Mouse (Mus musculus) midbrain, embryonic 10.5 days (tissue): Measurements from ENCODE around the gene Psmd1. TPM values are rescaled to one million over a fixed set of nuclear protein-coding genes. Genes with fewer than 3 reads are reported as not detected.

ENCODE experiments used
- DNase-seq: peaks from one replicate; pipeline ENCODE4 v3.0.0-alpha.2; 2017; ENCODE audit warnings: low spot score
- H3K27ac ChIP-seq: fragments of 300-500 bp; sonication (generic); replicated peaks from 2 replicates; pipeline ENCODE4 v1.5.1; 2016; ENCODE audit warnings: mild to moderate bottlenecking
- H3K27me3 ChIP-seq: fragments of 300-500 bp; sonication (generic); 2 replicates; pipeline ENCODE4 v1.6.1; 2016; ENCODE audit warnings: low read depth, mild to moderate bottlenecking; ENCODE audit not compliant: poor library complexity, severe bottlenecking
- H3K36me3 ChIP-seq: fragments of 300-500 bp; sonication (generic); 2 replicates; pipeline ENCODE4 v1.6.1; 2016; ENCODE audit warnings: mild to moderate bottlenecking, moderate library complexity
- H3K4me1 ChIP-seq: fragments of 300-500 bp; sonication (generic); 2 replicates; pipeline ENCODE4 v1.6.1; 2016
- H3K4me3 ChIP-seq: fragments of 300-500 bp; sonication (generic); 2 replicates; pipeline ENCODE4 v1.5.1; 2016; ENCODE audit warnings: mild to moderate bottlenecking, moderate library complexity
- H3K9me3 ChIP-seq: fragments of 300-500 bp; sonication (generic); replicated peaks from 2 replicates; pipeline ENCODE4 v1.6.1; 2016; ENCODE audit warnings: mild to moderate bottlenecking
- WGBS: fragments of 180-500 bp; shearing (Covaris S2); methylation state at CpG from one replicate; pipeline ENCODE4 v1.1.7; 2016; 5-methylcytosine and 5-hydroxymethylcytosine counted together
- polyA plus RNA-seq: library from polyadenylated mRNA; unstranded; fragments of >200 nt; fragmentation: Nextera tagmentation; extraction: Ambion mirVana; gene quantifications from 2 replicates; pipeline ENCODE4 v1.2.1, GENCODE M21; 2016

The Psmd1 gene
- polyA plus RNA-seq, 1 experiment from 2014 or later, result 239 TPM

DNA sequence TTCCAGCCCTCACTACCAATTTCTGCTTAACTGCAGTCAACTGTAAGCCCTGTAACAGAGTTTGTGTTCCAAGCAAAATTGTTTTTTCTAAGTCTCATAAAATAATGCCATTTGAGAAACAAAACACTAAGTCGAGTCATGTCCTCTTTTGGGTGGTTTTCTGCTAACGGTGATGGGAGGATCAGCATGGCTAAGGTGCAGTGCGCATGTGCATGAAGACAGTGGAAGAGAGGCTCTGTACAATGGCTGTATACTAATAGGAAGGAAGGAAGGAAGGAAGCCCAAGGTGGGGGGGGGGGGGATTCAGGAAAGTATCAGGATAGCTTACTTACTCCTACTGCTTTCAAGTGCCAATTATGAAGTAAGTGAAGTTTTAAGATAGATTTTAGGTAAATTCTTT, 50.0 kb downstream of the Psmd1 start:
- no peak for DNase-seq
- peaks cover 42% of the 10 kb centered on the region for H3K36me3 ChIP-seq
- no peak overlapping the region for H3K27ac ChIP-seq
- no peaks in the 10 kb centered on the region for H3K27me3 ChIP-seq
- H3K4me3 ChIP-seq, result no peak overlapping the region
- H3K9me3 ChIP-seq, result no peaks in the 10 kb centered on the region
- WGBS, result 89% methylated on average over 3 of the region's 3 CpGs
- H3K4me1 ChIP-seq, result peaks cover 4% of the 10 kb centered on the region; the same call in 1 of the 2 replicates

DNA sequence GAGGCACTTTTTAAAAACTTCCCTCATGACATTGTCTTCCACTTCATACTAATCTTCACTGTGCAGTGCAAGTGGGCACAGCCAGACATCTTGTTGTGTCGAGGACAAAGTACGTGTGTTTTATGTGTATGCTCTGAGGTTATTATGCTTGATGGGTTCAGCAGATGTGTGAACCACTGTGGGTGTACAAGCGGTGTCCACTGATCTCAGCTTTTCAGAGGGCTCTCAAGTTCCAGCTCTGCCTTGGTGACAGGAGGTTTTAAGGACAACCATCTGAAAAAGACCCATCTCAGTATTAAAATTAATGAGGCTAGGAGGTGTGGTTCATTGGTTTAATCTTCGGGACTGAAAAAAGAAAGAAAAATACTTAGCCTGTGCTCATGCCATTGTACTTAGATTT, 55.4 kb downstream of the Psmd1 start:
- H3K4me3 ChIP-seq, result no peak overlapping the region
- H3K9me3 ChIP-seq, result no peaks in the 10 kb centered on the region
- 95% methylated on average over 4 of the region's 4 CpGs for WGBS
- DNase-seq, result no peak
- H3K27me3 ChIP-seq, result no peaks in the 10 kb centered on the region
- H3K27ac ChIP-seq, result no peak overlapping the region
- H3K4me1 ChIP-seq, result no peaks in the 10 kb centered on the region
- peaks cover 87% of the 10 kb centered on the region for H3K36me3 ChIP-seq

DNA sequence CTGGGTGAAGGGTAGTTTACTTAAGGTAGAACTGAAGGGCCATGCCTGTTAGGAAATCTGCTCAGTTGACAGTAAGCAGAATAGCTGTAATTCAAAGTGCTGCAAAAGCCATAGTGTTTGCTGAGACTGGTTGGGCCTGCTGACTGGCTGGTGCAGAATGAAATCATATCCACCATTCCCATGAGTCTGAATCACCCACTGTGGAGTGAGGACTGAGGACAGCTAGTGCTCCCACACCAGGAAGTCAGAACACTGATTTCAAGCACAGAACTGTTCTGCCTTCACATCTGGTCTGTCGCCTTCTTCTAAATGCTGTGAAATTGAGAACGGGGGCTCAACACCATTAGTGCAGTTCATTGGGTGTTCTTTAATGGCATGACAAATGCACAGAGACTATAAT, 61.8 kb downstream of the Psmd1 start:
- H3K9me3 ChIP-seq, result no peaks in the 10 kb centered on the region
- no peak overlapping the region for H3K27ac ChIP-seq
- WGBS, result 99% methylated on average over 2 of the region's 2 CpGs
- no peaks in the 10 kb centered on the region for H3K4me1 ChIP-seq
- H3K36me3 ChIP-seq, result peaks cover 98% of the 10 kb centered on the region
- H3K27me3 ChIP-seq, result no peaks in the 10 kb centered on the region
- DNase-seq, result no peak
- no peak overlapping the region for H3K4me3 ChIP-seq

DNA sequence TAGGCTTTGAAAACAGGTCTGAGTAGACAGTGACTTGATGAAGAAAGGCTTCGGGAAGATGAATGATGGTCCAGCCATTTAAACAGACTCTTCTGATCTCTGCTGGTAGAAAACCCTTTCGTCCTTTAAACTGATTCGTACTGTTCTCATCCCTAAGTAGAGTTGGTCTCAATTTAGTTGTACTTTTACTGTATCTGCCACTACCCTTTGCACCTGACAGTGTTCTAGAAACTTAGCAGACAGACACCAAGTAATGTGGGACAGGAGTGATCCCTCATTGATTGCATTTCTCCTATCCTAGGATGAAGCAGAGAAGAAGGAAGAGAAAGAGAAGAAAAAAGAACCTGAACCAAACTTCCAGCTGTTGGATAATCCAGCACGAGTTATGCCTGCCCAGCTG, 69.2 kb downstream of the Psmd1 start, which contains the start of gene Gm21972:
TSS of gene Gm21972 (plus strand) at position 301 of the 400 bp plus-strand sequence.
- H3K27me3 ChIP-seq, result no peaks in the 10 kb centered on the region
- no peaks in the 10 kb centered on the region for H3K4me1 ChIP-seq
- no peak within 1 kb of the TSS for H3K27ac ChIP-seq
- no peaks in the 10 kb centered on the region for H3K9me3 ChIP-seq
- H3K4me3 ChIP-seq, result no peak within 1 kb of the TSS
- peaks cover 95% of the 10 kb centered on the region for H3K36me3 ChIP-seq
- no peak for DNase-seq
- WGBS, result 95% methylated on average over 4 of the region's 4 CpGs

DNA sequence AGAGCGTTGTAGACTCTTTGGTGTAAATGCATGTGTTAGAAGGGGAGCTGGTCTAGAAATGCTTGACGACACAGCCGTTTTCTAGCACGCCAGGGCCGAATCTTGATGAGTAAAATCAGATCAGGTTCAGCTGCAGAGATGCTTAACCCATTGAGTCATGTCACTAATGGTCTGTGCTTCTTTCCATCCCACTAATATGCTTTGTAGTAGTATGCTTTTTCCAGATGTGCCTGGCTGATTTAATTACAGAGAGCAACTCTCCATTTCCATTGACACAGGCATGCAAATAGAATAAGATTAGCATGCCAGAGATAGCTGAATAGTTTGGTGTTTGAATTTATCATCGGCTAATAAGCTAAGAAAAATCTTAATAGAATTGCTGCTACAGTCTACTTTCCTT, 71.1 kb downstream of the Psmd1 start:
- Histone ChIP-seq H3K36me3 (peaks cover 93% of the 10 kb centered on the region), H3K9me3 (no peaks in the 10 kb centered on the region), H3K27ac (no peak overlapping the region), H3K27me3 (no peaks in the 10 kb centered on the region), H3K4me1 (no peaks in the 10 kb centered on the region), H3K4me3 (no peak overlapping the region)
- no peak for DNase-seq
- WGBS, result 93% methylated on average over 6 of the region's 6 CpGs

DNA sequence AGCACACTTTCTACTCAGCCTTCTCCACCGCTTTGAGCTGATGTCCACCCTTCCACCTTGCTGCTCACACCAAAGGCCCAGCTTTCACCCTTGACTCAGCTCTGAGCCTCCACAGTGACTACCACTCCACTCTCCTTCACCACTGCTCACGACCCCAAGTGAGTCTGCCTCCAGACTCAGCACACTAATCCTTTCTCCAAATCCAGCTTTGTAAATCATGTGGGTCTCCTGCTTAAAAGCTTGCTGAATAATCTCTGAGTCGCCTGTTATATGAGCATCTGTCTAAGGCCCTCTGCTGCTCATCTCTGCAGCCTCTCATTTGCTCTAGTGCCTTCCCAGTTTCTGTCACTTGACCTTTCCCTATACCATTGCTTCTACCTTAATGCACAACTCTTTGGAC, 76.9 kb downstream of the Psmd1 start:
- 81% methylated on average over 3 of the region's 3 CpGs for WGBS
- Histone ChIP-seq H3K4me3 (no peak overlapping the region), H3K36me3 (peaks cover 60% of the 10 kb centered on the region), H3K27ac (no peak overlapping the region), H3K27me3 (no peaks in the 10 kb centered on the region), H3K9me3 (no peaks in the 10 kb centered on the region), H3K4me1 (peaks cover 7% of the 10 kb centered on the region; the same call in 1 of the 2 replicates)
- DNase-seq, result no peak

DNA sequence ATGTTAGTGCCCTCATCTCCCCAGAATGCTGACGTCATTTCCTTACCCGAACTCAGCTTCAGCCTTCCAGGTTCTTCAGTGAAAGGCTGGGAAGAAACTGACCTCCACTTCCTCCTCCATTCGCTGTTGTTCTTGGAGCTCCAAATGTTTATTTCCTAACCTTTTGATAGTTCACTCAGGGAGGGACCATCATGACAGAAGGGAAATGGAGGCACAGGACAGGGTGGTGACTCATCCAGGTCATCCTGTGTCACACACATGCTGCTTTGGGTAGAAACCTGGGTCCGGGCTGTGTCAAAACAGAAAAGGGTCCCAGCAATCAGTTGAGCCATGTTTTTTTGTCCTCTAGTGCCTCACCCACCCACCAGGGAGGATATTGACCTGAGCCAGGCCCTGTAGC, 79.0 kb downstream of the Psmd1 start:
- no peaks in the 10 kb centered on the region for H3K27me3 ChIP-seq
- no peak overlapping the region for H3K27ac ChIP-seq
- H3K36me3 ChIP-seq, result peaks cover 40% of the 10 kb centered on the region
- no peak overlapping the region for H3K4me3 ChIP-seq
- peaks cover 7% of the 10 kb centered on the region; the same call in 1 of the 2 replicates for H3K4me1 ChIP-seq
- no peaks in the 10 kb centered on the region for H3K9me3 ChIP-seq
- no peak for DNase-seq
- 88% methylated on average over 4 of the region's 4 CpGs for WGBS

DNA sequence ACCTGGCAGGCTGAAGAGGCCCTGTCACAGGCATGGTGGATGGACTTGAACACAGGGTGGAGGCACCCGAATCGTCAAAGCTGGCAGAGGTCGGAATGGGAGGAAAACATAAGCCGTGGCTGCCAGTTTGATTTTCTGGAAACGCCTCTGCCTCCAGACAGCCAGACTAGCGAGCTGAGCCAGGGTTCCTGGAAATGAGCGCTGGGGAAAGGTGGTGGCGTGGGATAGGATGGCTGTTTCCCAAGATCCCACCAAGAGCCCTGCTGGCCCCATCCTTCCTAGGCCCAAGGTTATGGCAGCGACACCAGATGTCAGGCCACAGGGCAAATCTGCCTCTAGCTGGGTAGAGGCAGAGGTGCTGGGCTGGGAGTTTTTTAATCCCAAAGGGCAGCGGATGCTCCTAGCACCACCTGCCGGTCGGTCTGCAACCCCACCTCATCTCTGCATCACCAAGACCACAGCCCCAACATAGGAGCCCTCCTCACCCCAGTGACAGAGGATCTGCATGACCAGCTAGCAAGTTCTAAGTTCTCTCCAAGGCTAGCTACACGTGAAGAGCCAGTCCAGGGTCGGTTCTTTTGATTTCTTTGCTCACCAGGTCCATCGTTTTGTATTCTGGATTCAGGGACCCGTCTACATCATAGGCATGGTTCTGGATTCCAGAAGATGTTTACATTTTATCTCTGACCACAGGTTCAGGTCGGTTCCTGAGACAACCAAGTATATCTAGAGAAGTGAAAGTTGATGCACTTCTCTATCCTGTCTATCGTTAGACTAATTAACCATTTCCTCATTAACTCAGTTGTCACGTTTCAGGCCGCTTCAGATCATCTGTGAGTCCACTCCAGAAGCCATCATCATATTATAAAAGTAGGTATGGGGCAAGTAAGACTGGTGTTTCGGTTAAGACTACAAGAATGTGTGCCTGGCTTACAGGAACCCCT, 80.1 kb downstream of the Psmd1 start:
- H3K9me3 ChIP-seq, result no peaks in the 10 kb centered on the region
- peaks cover 7% of the 10 kb centered on the region; the same call in 1 of the 2 replicates for H3K4me1 ChIP-seq
- H3K27ac ChIP-seq, result no peak overlapping the region; the same call in 1 of the 2 replicates
- H3K27me3 ChIP-seq, result no peaks in the 10 kb centered on the region
- no peak overlapping the region for H3K4me3 ChIP-seq
- H3K36me3 ChIP-seq, result peaks cover 29% of the 10 kb centered on the region
- 77% methylated on average over 21 of the region's 21 CpGs for WGBS
- DNase-seq, result no peak

DNA sequence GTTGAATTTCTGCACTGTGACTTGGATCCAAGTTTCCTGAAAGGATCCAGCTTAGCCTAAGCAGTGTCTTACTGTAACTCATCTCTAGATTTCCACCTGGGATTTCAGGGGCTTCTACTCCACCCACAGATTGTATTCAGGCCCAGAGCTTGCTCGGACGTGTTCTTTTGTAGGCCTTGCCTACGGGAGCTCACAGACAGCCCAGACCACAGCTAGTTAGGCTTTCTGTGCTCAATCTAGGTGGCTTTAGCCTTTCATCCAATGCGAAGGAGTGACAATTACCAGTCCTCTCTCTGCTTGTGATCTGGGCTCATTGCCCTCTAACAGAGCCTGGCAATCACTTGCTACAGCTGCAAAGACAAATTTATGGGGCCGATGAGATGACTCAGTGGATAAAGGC, 82.1 kb downstream of the Psmd1 start:
- DNase-seq, result no peak
- no peak overlapping the region for H3K27ac ChIP-seq
- peaks cover 7% of the 10 kb centered on the region; the same call in 1 of the 2 replicates for H3K4me1 ChIP-seq
- H3K36me3 ChIP-seq, result peaks cover 11% of the 10 kb centered on the region
- no peaks in the 10 kb centered on the region for H3K27me3 ChIP-seq
- WGBS, result 89% methylated on average over 5 of the region's 5 CpGs
- no peaks in the 10 kb centered on the region for H3K9me3 ChIP-seq
- no peak overlapping the region for H3K4me3 ChIP-seq

DNA sequence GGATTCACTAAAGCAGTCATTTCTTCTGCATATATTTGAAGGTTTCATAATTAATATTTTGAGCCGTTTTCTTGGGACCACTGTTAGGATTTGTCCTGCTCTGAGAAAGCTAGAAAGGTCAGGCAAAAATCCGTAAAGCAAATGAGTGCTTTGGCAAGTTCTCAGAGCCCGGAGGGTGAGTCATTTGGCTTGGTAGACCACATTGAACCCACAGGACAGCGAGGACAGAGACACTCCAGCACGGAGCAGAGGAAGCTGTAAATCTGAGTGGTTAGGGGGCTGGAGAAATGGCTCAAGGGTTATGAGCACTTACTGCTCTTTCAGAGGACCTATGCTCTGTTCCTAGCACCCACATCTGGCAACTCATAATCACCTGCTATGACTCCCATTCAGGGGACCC, 83.4 kb downstream of the Psmd1 start:
- 85% methylated on average over 5 of the region's 5 CpGs for WGBS
- H3K9me3 ChIP-seq, result no peaks in the 10 kb centered on the region

DNA sequence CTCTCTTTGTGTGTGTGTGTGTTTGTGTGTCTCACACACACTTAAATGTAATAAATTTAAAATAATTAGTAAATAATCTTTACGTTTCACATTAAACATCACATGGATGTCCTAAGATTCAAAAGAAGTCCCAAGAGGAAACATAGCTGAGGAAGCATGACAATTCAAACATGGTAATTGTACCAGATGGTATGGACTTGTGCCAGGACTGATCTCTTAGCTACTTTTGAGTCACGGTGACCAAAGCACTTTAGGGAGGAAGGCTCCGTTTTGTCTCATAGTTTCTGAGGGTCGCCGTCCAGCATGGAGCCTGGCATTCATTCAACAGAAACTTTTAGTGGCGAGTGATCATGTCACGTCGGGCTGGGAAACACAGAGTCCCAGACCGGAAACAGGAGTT, 84.0 kb downstream of the Psmd1 start:
- Histone ChIP-seq H3K9me3 (no peaks in the 10 kb centered on the region), H3K4me3 (no peak overlapping the region), H3K36me3 (peaks cover 2% of the 10 kb centered on the region; the same call in 1 of the 2 replicates), H3K27me3 (no peaks in the 10 kb centered on the region), H3K4me1 (peaks cover 7% of the 10 kb centered on the region; the same call in 1 of the 2 replicates), H3K27ac (no peak overlapping the region)
- 87% methylated on average over 9 of the region's 9 CpGs for WGBS
- no peak for DNase-seq

More for the DNA sequence above, 83.4 kb downstream of the Psmd1 start:
- Histone ChIP-seq H3K27me3 (no peaks in the 10 kb centered on the region), H3K4me3 (no peak overlapping the region), H3K4me1 (peaks cover 7% of the 10 kb centered on the region; the same call in 1 of the 2 replicates), H3K27ac (no peak overlapping the region), H3K36me3 (peaks cover 5% of the 10 kb centered on the region)
- no peak for DNase-seq

DNA sequence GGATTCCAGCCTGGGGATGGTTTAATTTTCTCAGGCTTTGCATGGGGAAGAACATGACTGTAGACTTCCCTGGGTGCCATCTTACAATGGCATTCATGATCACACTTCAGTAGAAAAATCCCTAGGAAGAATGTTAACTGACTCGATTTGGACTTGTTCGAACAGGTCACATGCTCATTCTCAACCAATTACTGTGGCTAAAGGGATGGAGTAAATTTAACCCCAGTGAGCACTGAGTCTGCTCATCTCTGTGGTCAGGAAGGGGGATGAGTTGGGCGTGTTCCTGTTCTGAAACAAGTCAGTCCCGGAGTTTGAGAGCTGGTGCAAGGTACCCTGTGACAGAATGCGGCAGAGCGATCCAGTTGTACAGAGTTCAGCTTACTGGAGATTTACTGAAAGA, 86.7 kb downstream of the Psmd1 start:
- H3K4me3 ChIP-seq, result no peak overlapping the region
- H3K36me3 ChIP-seq, result no peaks in the 10 kb centered on the region
- H3K9me3 ChIP-seq, result no peaks in the 10 kb centered on the region
- H3K27me3 ChIP-seq, result no peaks in the 10 kb centered on the region
- no peak overlapping the region for H3K27ac ChIP-seq
- WGBS, result 89% methylated on average over 6 of the region's 6 CpGs
- no peak for DNase-seq
- H3K4me1 ChIP-seq, result peaks cover 17% of the 10 kb centered on the region

DNA sequence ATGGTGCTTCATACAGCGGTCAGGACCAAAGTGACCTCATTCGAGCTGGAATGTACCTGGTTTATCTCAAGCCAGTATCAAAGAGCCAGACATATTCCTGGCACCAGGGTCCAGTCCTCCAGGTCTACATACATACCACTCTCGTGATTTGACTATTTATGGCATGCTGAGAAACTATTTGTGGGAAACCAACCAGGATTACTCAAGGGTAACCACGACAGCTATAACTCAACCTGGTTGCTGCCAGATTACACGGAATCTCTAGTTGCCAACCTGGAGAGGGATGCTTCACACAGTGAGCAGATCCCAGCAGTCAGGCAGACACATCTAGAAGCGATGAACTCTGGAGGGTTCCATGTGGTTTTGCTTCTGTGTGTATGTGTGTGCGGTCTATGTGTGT, 87.2 kb downstream of the Psmd1 start:
- Histone ChIP-seq H3K4me3 (no peak overlapping the region), H3K27me3 (no peaks in the 10 kb centered on the region), H3K36me3 (no peaks in the 10 kb centered on the region), H3K4me1 (peaks cover 20% of the 10 kb centered on the region), H3K9me3 (no peaks in the 10 kb centered on the region), H3K27ac (no peak overlapping the region)
- no peak for DNase-seq
- WGBS, result 85% methylated on average over 7 of the region's 7 CpGs
